Mouse (Mus musculus) neural tube, embryonic 14.5 days (tissue): ENCODE measurements around the gene Ciart. TPM values are rescaled to one million over a fixed set of nuclear protein-coding genes. Genes with fewer than 3 reads are reported as not detected.

Source experiments
- ATAC-seq: fragments of 200-750 bp; cut with Nextera tagmentation; 2 replicates; pipeline ENCODE4 v1.8.0; 2017; ENCODE audit warnings: low read depth, mild to moderate bottlenecking, moderate TSS enrichment, moderate library complexity
- H3K27ac ChIP-seq: fragments of 300-500 bp; sonication (generic); 2 replicates; pipeline ENCODE4 v1.5.1; 2014; ENCODE audit warnings: low read depth, mild to moderate bottlenecking, control low read depth, low read length, moderate library complexity, mixed read lengths
- H3K27me3 ChIP-seq: fragments of 300-500 bp; sonication (generic); 2 replicates; pipeline ENCODE4 v1.6.1; 2014; ENCODE audit warnings: low read length; ENCODE audit not compliant: control insufficient read depth, insufficient read depth
- H3K36me3 ChIP-seq: fragments of 300-500 bp; sonication (generic); 2 replicates; pipeline ENCODE4 v1.6.1; 2014; ENCODE audit warnings: low read length, mixed read lengths; ENCODE audit not compliant: control insufficient read depth, insufficient read depth
- H3K4me1 ChIP-seq: fragments of 300-500 bp; sonication (generic); 2 replicates; pipeline ENCODE4 v1.6.1; 2014; ENCODE audit warnings: low read length; ENCODE audit not compliant: control insufficient read depth, insufficient read depth
- H3K4me2 ChIP-seq: fragments of 300-500 bp; sonication (generic); 2 replicates; pipeline ENCODE4 v1.6.1; 2014; ENCODE audit warnings: mild to moderate bottlenecking, low read depth, low read length, control low read depth
- H3K4me3 ChIP-seq: fragments of 300-500 bp; sonication (generic); 2 replicates; pipeline ENCODE4 v1.5.1; 2014; ENCODE audit warnings: low read depth, low read length, control low read depth, mixed read lengths
- H3K9ac ChIP-seq: fragments of 300-500 bp; sonication (generic); replicated peaks from 2 replicates; pipeline ENCODE4 v1.6.1; 2014; ENCODE audit warnings: low read depth, mild to moderate bottlenecking, control low read depth, low read length, mixed read lengths
- H3K9me3 ChIP-seq: fragments of 300-500 bp; sonication (generic); 2 replicates; pipeline ENCODE4 v1.6.1; 2016; ENCODE audit warnings: low read length; ENCODE audit not compliant: control insufficient read depth
- WGBS: fragments of 180-500 bp; shearing (Covaris S2); extraction: QIAGEN DNeasy Blood & Tissue Kit; methylation state at CpG from one replicate; pipeline ENCODE4 v1.1.7; 2014; 5-methylcytosine and 5-hydroxymethylcytosine counted together
- polyA plus RNA-seq: library from polyadenylated mRNA; unstranded; fragments of >200 nt; fragmentation: Nextera tagmentation; extraction: Ambion mirVana; gene quantifications from 2 replicates; pipeline ENCODE4 v1.2.1, GENCODE M21; 2014

The Ciart gene
- polyA plus RNA-seq, 1 experiment from 2014 or later = 3.3 TPM

- Histone ChIP-seq H3K4me3 (no peak overlapping the region), H3K9me3 (no peaks in the 10 kb centered on the region), H3K4me2 (no peak overlapping the region), H3K9ac (no peak overlapping the region), H3K36me3 (peaks cover 59% of the 10 kb centered on the region), H3K4me1 (no peaks in the 10 kb centered on the region), H3K27me3 (no peaks in the 10 kb centered on the region), H3K27ac (no peak overlapping the region)
- ATAC-seq = no peak
- WGBS = 98% methylated on average over 2 of the region's 2 CpGs
These were observed 42.8 kb downstream of the Ciart start for GRCm38 (mm10) chr3:95839250-95839649.

- no peaks in the 10 kb centered on the region for H3K27me3 ChIP-seq
- WGBS = 100% methylated on average over 4 of the region's 4 CpGs
- H3K9me3 ChIP-seq = no peaks in the 10 kb centered on the region
- no peaks in the 10 kb centered on the region for H3K4me1 ChIP-seq
- no peak overlapping the region for H3K4me3 ChIP-seq
- H3K9ac ChIP-seq = no peak overlapping the region
- H3K4me2 ChIP-seq = no peak overlapping the region
- no peak for ATAC-seq
- peaks cover 35% of the 10 kb centered on the region for H3K36me3 ChIP-seq
- no peak overlapping the region for H3K27ac ChIP-seq
These were observed 53.0 kb downstream of the Ciart start for GRCm38 (mm10) chr3:95829053-95829452.

Other genes starting within 250 kb of the Ciart start
- gene Mcl1, start 223.5 kb downstream of the Ciart start, polyA plus RNA-seq = 49.0 and 65.6 TPM in 2 replicates
- gene Adamtsl4, start 194.3 kb downstream of the Ciart start, polyA plus RNA-seq = 0.88 and 1.1 TPM in 2 replicates
- 7.7 and 11.3 TPM in 2 replicates for gene Ecm1, start 142.7 kb downstream of the Ciart start, polyA plus RNA-seq
- gene Tars2, start 122.0 kb downstream of the Ciart start, polyA plus RNA-seq = 47.4 and 47.5 TPM in 2 replicates
- 23.2 and 27.5 TPM in 2 replicates for gene Rprd2, start 63.4 kb downstream of the Ciart start, polyA plus RNA-seq
- 29.6 and 38.5 TPM in 2 replicates for gene Prpf3, start 26.4 kb downstream of the Ciart start, polyA plus RNA-seq
- 272 and 277 TPM in 2 replicates for gene Mrps21, start 10.7 kb downstream of the Ciart start, polyA plus RNA-seq
- 12.3 and 25.0 TPM in 2 replicates for gene BC028528, start 9.8 kb upstream of the Ciart start, polyA plus RNA-seq
- gene Aph1a, start 11.7 kb upstream of the Ciart start, polyA plus RNA-seq = 27.3 and 35.4 TPM in 2 replicates
- 0.12 and 0.89 TPM in 2 replicates for gene Car14, start 22.4 kb upstream of the Ciart start, polyA plus RNA-seq
- 36.5 and 55.8 TPM in 2 replicates for gene Anp32e, start 47.0 kb upstream of the Ciart start, polyA plus RNA-seq
- 45.5 and 49.2 TPM in 2 replicates for gene Plekho1, start 113.8 kb upstream of the Ciart start, polyA plus RNA-seq
- 45.6 and 51.0 TPM in 2 replicates for gene Vps45, start 176.2 kb upstream of the Ciart start, polyA plus RNA-seq
- 4.6 and 8.3 TPM in 2 replicates for gene Otud7b, start 222.3 kb upstream of the Ciart start, polyA plus RNA-seq